Mouse (Mus musculus): ENCODE measurements around the gene Dchs2. TPM values are rescaled to one million over a fixed set of nuclear protein-coding genes. Genes with fewer than 3 reads are reported as not detected.

Dchs2 gene
- polyA plus RNA-seq, 1 experiment from 2014 or later = 0.07 TPM

GRCm38 (mm10) chr3:83222125-83222524 is 94.4 kb downstream of the Dchs2 start:
- no peaks in the 10 kb centered on the region for H3K4me1 ChIP-seq (replicated peaks; ENCODE audit: control insufficient read depth, insufficient read depth, low read length)
- 45% methylated on average over 5 of the region's 5 CpGs for WGBS
- H3K27ac ChIP-seq (ENCODE audit: low read depth, low read length) = no peak overlapping the region
- H3K36me3 ChIP-seq (ENCODE audit: control insufficient read depth, insufficient read depth) = no peaks in the 10 kb centered on the region
- no peak for ATAC-seq
- no peak overlapping the region for H3K9ac ChIP-seq (ENCODE audit: low read depth, low read length)
- H3K4me3 ChIP-seq (ENCODE audit: low read depth, low read length) = no peak overlapping the region
- TF ChIP-seq CTCF (IDR thresholded peaks at IDR 0.05; ENCODE audit: low read depth) = peak; percentile 62
- no peak overlapping the region for H3K4me2 ChIP-seq (replicated peaks; ENCODE audit: low read depth)
- H3K9me3 ChIP-seq (ENCODE audit: control insufficient read depth) = no peaks in the 10 kb centered on the region
- no peaks in the 10 kb centered on the region for H3K27me3 ChIP-seq (replicated peaks; ENCODE audit: control insufficient read depth, insufficient read depth, low read length)

- Histone ChIP-seq H3K36me3 (ENCODE audit: control insufficient read depth, insufficient read depth) (no peaks in the 10 kb centered on the region), H3K27ac (ENCODE audit: low read depth, low read length) (no peak overlapping the region), H3K27me3 (replicated peaks; ENCODE audit: control insufficient read depth, insufficient read depth, low read length) (no peaks in the 10 kb centered on the region), H3K4me1 (replicated peaks; ENCODE audit: control insufficient read depth, insufficient read depth, low read length) (no peaks in the 10 kb centered on the region), H3K4me2 (replicated peaks; ENCODE audit: low read depth) (no peak overlapping the region), H3K9me3 (ENCODE audit: control insufficient read depth) (no peaks in the 10 kb centered on the region), H3K9ac (ENCODE audit: low read depth, low read length) (no peak overlapping the region), H3K4me3 (ENCODE audit: low read depth, low read length) (no peak overlapping the region)
- ATAC-seq = no peak
- TF ChIP-seq CTCF (IDR thresholded peaks at IDR 0.05; ENCODE audit: low read depth) = no peak
- 62% methylated on average over 9 of the region's 9 CpGs for WGBS
These were observed 100.6 kb downstream of the Dchs2 start for GRCm38 (mm10) chr3:83228383-83228782.

DNA sequence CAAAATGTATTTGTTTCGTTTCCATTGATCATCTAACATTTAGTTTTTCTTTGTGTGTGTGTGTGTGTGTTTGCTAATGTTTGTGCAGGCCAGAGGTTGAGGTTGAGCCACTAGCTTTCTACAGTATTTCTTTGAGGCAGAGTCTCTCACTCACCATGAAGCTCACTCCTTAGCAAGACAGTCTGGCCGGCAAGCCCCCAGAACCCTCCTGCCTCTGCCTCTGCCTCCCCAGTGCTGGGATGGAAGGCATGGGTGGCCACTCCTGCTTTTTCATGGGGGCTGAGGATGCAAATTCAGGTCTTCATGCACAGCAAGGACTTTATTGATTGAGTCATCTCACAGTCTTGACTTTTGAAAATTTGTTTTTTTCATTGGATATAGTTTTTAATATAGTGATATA is 102.6 kb downstream of the Dchs2 start:
- 92% methylated on average over 2 of the region's 2 CpGs for WGBS
- H3K4me3 ChIP-seq (ENCODE audit: low read depth, low read length) = no peak overlapping the region
- H3K4me2 ChIP-seq (replicated peaks; ENCODE audit: low read depth) = no peak overlapping the region
- H3K27ac ChIP-seq (ENCODE audit: low read depth, low read length) = no peak overlapping the region
- ATAC-seq = no peak
- H3K4me1 ChIP-seq (replicated peaks; ENCODE audit: control insufficient read depth, insufficient read depth, low read length) = no peaks in the 10 kb centered on the region
- no peaks in the 10 kb centered on the region for H3K9me3 ChIP-seq (ENCODE audit: control insufficient read depth)
- no peaks in the 10 kb centered on the region for H3K27me3 ChIP-seq (replicated peaks; ENCODE audit: control insufficient read depth, insufficient read depth, low read length)
- TF ChIP-seq CTCF (IDR thresholded peaks at IDR 0.05; ENCODE audit: low read depth) = no peak
- no peak overlapping the region for H3K9ac ChIP-seq (ENCODE audit: low read depth, low read length)
- H3K36me3 ChIP-seq (ENCODE audit: control insufficient read depth, insufficient read depth) = no peaks in the 10 kb centered on the region

GRCm38 (mm10) chr3:83234457-83234856 is 106.7 kb downstream of the Dchs2 start:
- no peaks in the 10 kb centered on the region for H3K4me1 ChIP-seq (replicated peaks; ENCODE audit: control insufficient read depth, insufficient read depth, low read length)
- 57% methylated on average over 4 of the region's 4 CpGs for WGBS
- H3K27me3 ChIP-seq (replicated peaks; ENCODE audit: control insufficient read depth, insufficient read depth, low read length) = no peaks in the 10 kb centered on the region
- TF ChIP-seq CTCF (IDR thresholded peaks at IDR 0.05; ENCODE audit: low read depth) = no peak
- no peaks in the 10 kb centered on the region for H3K9me3 ChIP-seq (ENCODE audit: control insufficient read depth)
- H3K4me3 ChIP-seq (ENCODE audit: low read depth, low read length) = no peak overlapping the region
- no peak overlapping the region for H3K4me2 ChIP-seq (replicated peaks; ENCODE audit: low read depth)
- no peak overlapping the region for H3K9ac ChIP-seq (ENCODE audit: low read depth, low read length)
- H3K27ac ChIP-seq (ENCODE audit: low read depth, low read length) = no peak overlapping the region
- no peaks in the 10 kb centered on the region for H3K36me3 ChIP-seq (ENCODE audit: control insufficient read depth, insufficient read depth)
- no peak for ATAC-seq

DNA sequence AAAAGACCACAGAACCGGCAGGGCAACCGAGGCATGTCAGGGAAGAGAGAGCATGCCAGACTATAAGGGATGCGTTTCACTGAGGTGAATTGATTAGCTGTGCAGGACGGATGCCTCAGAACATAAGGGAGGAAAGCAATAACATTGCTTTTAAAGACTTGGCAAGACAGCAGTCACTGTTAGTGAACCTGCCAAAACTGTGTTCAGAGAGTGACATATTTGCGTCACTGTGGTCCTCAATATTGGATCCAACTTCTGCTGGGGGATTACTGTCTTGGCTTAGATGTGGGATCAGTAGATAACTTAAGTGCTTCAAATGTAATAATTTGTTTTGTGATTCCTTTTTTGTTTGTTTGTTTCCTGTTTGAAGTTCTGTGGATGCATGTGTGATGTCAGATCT is 107.3 kb downstream of the Dchs2 start:
- no peak overlapping the region for H3K9ac ChIP-seq (ENCODE audit: low read depth, low read length)
- no peak overlapping the region for H3K4me2 ChIP-seq (replicated peaks; ENCODE audit: low read depth)
- H3K4me3 ChIP-seq (ENCODE audit: low read depth, low read length) = no peak overlapping the region
- H3K4me1 ChIP-seq (replicated peaks; ENCODE audit: control insufficient read depth, insufficient read depth, low read length) = 0 out of 2 replicates have a peak, but pooled peaks cover 3% of the 10 kb centered on the region
- no peak for TF ChIP-seq CTCF (IDR thresholded peaks at IDR 0.05; ENCODE audit: low read depth)
- no peaks in the 10 kb centered on the region for H3K36me3 ChIP-seq (ENCODE audit: control insufficient read depth, insufficient read depth)
- ATAC-seq = no peak
- no peak overlapping the region for H3K27ac ChIP-seq (ENCODE audit: low read depth, low read length)
- H3K9me3 ChIP-seq (ENCODE audit: control insufficient read depth) = no peaks in the 10 kb centered on the region
- no peaks in the 10 kb centered on the region for H3K27me3 ChIP-seq (replicated peaks; ENCODE audit: control insufficient read depth, insufficient read depth, low read length)
- 88% methylated on average over 5 of the region's 5 CpGs for WGBS

DNA sequence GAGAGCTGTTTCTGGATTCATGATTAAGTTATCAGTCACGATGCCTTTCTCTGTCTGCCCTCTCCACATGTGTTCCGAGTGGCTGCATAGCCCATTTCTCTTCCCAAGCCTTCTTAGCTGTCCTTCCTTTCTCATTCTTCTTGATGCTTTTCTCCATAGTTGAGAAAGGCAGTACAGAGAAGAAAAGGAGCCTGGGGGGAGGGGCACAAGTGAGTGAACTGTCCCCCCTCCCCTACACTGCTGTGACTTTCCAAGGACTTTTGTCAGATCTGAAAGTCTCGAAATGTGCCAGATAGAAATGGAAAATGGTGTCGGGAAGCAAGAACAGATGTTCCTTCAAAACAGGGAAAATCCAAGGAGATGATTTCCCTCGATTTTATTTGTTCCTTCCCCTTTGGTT is 118.8 kb downstream of the Dchs2 start:
- 74% methylated on average over 5 of the region's 5 CpGs for WGBS
- H3K27me3 ChIP-seq (replicated peaks; ENCODE audit: control insufficient read depth, insufficient read depth, low read length) = no peaks in the 10 kb centered on the region
- H3K36me3 ChIP-seq (ENCODE audit: control insufficient read depth, insufficient read depth) = no peaks in the 10 kb centered on the region
- H3K9ac ChIP-seq (ENCODE audit: low read depth, low read length) = no peak overlapping the region
- no peak overlapping the region for H3K4me2 ChIP-seq (replicated peaks; ENCODE audit: low read depth)
- no peaks in the 10 kb centered on the region; the same call in 1 of the 2 replicates for H3K4me1 ChIP-seq (replicated peaks; ENCODE audit: control insufficient read depth, insufficient read depth, low read length)
- no peaks in the 10 kb centered on the region for H3K9me3 ChIP-seq (ENCODE audit: control insufficient read depth)
- H3K4me3 ChIP-seq (ENCODE audit: low read depth, low read length) = no peak overlapping the region
- ATAC-seq = no peak
- H3K27ac ChIP-seq (ENCODE audit: low read depth, low read length) = no peak overlapping the region
- no peak for TF ChIP-seq CTCF (IDR thresholded peaks at IDR 0.05; ENCODE audit: low read depth)

DNA sequence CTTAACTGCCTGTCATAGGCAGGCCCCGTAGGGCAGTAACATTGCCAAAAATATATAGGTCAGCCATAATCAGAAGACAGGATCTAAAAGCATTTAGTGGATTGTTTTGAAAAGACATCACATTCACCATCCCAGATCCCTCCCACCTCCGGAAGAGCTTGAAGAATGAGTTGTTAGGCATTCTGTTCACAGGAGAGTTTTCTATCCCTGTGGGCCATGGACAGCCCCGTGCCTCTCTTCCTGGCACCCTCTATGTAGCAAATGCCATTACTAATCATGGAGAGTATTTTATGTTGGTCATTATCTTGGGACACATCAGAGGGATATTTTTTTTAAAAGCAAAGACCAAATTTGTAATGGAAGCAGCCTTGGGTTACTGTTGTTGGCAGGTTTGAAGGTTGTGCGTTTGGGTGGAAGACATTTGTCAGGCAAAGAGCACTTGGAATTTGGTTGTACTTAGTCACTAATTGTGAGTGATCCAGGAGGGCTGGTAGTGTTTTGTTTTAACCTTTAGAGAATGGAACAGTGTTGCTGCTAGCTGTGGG is 122.3 kb downstream of the Dchs2 start:
- H3K4me1 ChIP-seq (replicated peaks; ENCODE audit: control insufficient read depth, insufficient read depth, low read length) = no peaks in the 10 kb centered on the region; the same call in 1 of the 2 replicates
- H3K27me3 ChIP-seq (replicated peaks; ENCODE audit: control insufficient read depth, insufficient read depth, low read length) = no peaks in the 10 kb centered on the region
- H3K36me3 ChIP-seq (ENCODE audit: control insufficient read depth, insufficient read depth) = no peaks in the 10 kb centered on the region
- 80% methylated on average over 4 of the region's 4 CpGs for WGBS
- H3K4me2 ChIP-seq (replicated peaks; ENCODE audit: low read depth) = no peak overlapping the region
- H3K27ac ChIP-seq (ENCODE audit: low read depth, low read length) = no peak overlapping the region
- no peak overlapping the region for H3K9ac ChIP-seq (ENCODE audit: low read depth, low read length)
- no peaks in the 10 kb centered on the region for H3K9me3 ChIP-seq (ENCODE audit: control insufficient read depth)
- no peak overlapping the region for H3K4me3 ChIP-seq (ENCODE audit: low read depth, low read length)
- ATAC-seq = no peak
- TF ChIP-seq CTCF (IDR thresholded peaks at IDR 0.05; ENCODE audit: low read depth) = no peak

Measured in intestine, postnatal 0 days (tissue).